Mouse (Mus musculus) liver, embryonic 16.5 days (tissue): ENCODE data around the gene Gps2. TPM values are rescaled to one million over a fixed set of nuclear protein-coding genes. Genes with fewer than 3 reads are reported as not detected.

Source experiments
- ATAC-seq: fragments of 200-750 bp; cut with Nextera tagmentation; 2 replicates; pipeline ENCODE4 v1.8.0; 2017; ENCODE audit warnings: low read depth, mild to moderate bottlenecking, moderate number of reproducible peaks, moderate library complexity
- H3K27ac ChIP-seq: fragments of 300-500 bp; sonication (generic); 2 replicates; pipeline ENCODE4 v1.5.1; 2014; ENCODE audit warnings: mild to moderate bottlenecking, low read length
- H3K27me3 ChIP-seq: fragments of 300-500 bp; sonication (generic); 2 replicates; pipeline ENCODE4 v1.6.1; 2014; ENCODE audit warnings: low read depth, low read length, mixed read lengths; ENCODE audit not compliant: control insufficient read depth, insufficient read depth
- H3K36me3 ChIP-seq: fragments of 300-500 bp; sonication (generic); 2 replicates; pipeline ENCODE4 v1.6.1; 2014; ENCODE audit warnings: mild to moderate bottlenecking; ENCODE audit not compliant: control insufficient read depth, insufficient read depth
- H3K4me1 ChIP-seq: fragments of 300-500 bp; sonication (generic); 2 replicates; pipeline ENCODE4 v1.6.1; 2014; ENCODE audit warnings: low read depth, low read length, mixed read lengths; ENCODE audit not compliant: control insufficient read depth
- H3K4me2 ChIP-seq: fragments of 300-500 bp; sonication (generic); 2 replicates; pipeline ENCODE4 v1.6.1; 2014; ENCODE audit warnings: low read depth, low read length, mixed read lengths
- H3K4me3 ChIP-seq: fragments of 300-500 bp; sonication (generic); 2 replicates; pipeline ENCODE4 v1.5.1; 2014; ENCODE audit warnings: low read depth, mild to moderate bottlenecking, low read length
- H3K9ac ChIP-seq: fragments of 300-500 bp; sonication (generic); 2 replicates; pipeline ENCODE4 v1.6.1; 2014; ENCODE audit warnings: low read depth, low read length
- H3K9me3 ChIP-seq: fragments of 300-500 bp; sonication (generic); replicated peaks from 2 replicates; pipeline ENCODE4 v1.6.1; 2016; ENCODE audit warnings: low read length; ENCODE audit not compliant: control insufficient read depth
- WGBS: fragments of 180-500 bp; shearing (Covaris S2); extraction: QIAGEN DNeasy Blood & Tissue Kit; methylation state at CpG from one replicate; pipeline ENCODE4 v1.1.7; 2014; ENCODE audit not compliant: insufficient replicate concordance; 5-methylcytosine and 5-hydroxymethylcytosine counted together
- polyA plus RNA-seq: library from polyadenylated mRNA; unstranded; fragments of >200 nt; fragmentation: Nextera tagmentation; extraction: Ambion mirVana; gene quantifications from 2 replicates; pipeline ENCODE4 v1.2.1, GENCODE M21; 2015

Gps2 gene
- polyA plus RNA-seq, 1 experiment from 2014 or later = 83.1 TPM

DNA sequence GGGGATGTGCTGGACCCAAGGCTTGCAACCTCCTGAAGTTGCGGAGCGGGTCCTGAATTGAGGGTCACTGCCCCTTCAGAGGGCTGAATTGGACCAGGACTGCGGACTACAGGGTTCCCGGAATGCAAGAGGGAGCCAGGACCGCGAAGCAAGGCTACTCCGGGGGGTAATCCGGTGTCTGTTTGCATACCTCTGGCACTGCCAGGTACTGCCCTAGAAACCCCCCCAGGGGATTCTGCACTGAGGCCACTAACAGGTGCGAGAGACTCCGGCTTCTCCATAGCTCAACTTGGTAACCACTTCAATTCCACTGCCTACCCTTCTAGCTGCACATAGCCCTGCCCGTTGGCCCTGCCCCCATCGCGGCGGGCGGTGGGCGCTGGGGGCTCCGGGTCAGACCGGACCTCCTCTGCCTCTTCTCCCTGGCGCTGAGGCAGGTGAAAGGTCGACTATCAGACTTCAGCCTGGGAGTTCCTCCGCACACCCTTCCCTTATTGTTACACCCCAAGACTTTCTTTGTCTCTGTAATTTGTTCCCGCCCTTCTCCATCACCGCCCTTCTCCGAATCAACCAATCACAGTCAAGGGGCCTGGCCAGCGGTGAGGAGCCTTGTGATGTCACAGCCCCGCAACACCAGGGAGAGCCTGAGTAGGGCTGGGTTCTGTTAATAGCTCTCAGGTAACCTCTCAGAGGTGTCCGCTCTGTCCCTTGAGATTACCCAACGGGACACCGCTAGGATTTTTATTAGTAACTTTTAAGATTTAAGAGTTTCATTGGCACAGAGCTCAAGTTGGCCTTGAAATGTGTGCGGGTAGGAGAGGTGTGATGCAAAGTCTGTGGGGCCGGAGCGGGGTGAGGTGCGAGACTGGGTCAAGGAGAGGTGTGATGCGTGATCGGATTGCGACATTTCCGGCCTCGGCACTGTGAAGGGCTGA is 12.9 kb upstream of the Gps2 start, which contains the start of the genes 2810408A11Rik and Neurl4:
Gene 2810408A11Rik, minus strand, starts transcription at position 517 of the 935 bp plus-strand sequence.
Gene Neurl4, plus strand, starts transcription at position 602 of the 935 bp plus-strand sequence.
- Histone ChIP-seq H3K4me2 (peak within 1 kb of the TSS; percentile 98), H3K27ac (peak within 1 kb of the TSS; percentile 98), H3K36me3 (peaks cover 16% of the 10 kb centered on the region), H3K9me3 (no peaks in the 10 kb centered on the region), H3K4me3 (peak within 1 kb of the TSS; percentile 88), H3K27me3 (0 out of 2 replicates have a peak, but pooled peaks cover 3% of the 10 kb centered on the region), H3K9ac (peak within 1 kb of the TSS; percentile 91), H3K4me1 (peaks cover 27% of the 10 kb centered on the region)
- under 1% methylated on average over 38 of the region's 38 CpGs for WGBS
- ATAC-seq = peak; percentile 92

DNA sequence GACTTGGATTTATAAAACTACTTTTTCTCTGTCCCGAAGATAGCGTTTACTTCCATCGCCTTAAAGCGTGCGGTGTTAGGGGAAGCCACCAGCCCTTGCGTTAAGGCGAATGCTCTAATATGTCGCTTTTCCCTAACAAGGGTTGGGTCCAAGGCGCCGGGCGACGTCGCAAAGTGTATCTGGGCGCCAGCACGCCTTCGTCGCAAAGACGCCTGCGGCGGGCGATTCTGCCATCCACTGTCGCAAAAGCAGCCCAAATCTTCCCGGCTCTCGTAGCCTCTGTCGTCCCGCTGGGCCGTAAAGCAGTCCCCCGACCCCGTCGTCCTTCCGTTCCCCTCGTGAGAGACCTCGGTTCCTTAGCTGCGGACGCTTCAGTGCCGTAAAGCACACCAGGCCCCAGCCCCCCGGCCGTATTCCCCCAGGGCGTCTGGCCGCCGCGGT is 12.3 kb upstream of the Gps2 start:
- Histone ChIP-seq H3K9ac (peak overlapping the region; percentile 91), H3K4me1 (peaks cover 25% of the 10 kb centered on the region), H3K4me2 (peak overlapping the region; percentile 98), H3K9me3 (no peaks in the 10 kb centered on the region), H3K4me3 (peak overlapping the region; percentile 88), H3K27ac (peak overlapping the region; percentile 98), H3K36me3 (peaks cover 21% of the 10 kb centered on the region), H3K27me3 (0 out of 2 replicates have a peak, but pooled peaks cover 3% of the 10 kb centered on the region)
- 0% methylated on average over 41 of the region's 42 CpGs for WGBS
- ATAC-seq = peak; percentile 65

DNA sequence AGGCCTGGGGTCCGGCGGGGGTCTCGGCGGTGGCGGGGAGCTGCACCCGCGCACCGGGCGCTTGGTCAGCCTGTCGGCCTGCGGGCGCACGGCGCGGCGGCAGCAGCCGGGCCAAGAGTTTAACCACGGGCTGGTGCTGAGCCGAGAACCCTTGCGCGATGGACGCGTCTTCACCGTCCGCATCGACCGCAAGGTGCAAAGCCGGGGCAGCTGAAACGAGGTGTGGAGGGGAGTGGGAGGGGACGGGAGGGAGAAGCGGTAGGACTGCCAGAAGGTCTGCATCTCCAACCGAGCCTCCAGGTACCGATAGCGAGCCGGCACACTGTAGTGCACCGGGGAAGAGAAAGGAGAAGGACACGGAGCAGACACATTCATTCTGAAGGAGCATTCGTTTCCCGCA is 11.7 kb upstream of the Gps2 start:
- Histone ChIP-seq H3K9me3 (no peaks in the 10 kb centered on the region), H3K27ac (peak overlapping the region; percentile 98), H3K4me3 (peak overlapping the region; percentile 88), H3K9ac (peak overlapping the region; percentile 91), H3K4me2 (peak overlapping the region; percentile 98), H3K4me1 (peaks cover 25% of the 10 kb centered on the region), H3K27me3 (0 out of 2 replicates have a peak, but pooled peaks cover 3% of the 10 kb centered on the region), H3K36me3 (peaks cover 26% of the 10 kb centered on the region)
- under 1% methylated on average over 39 of the region's 39 CpGs for WGBS
- peak; percentile 3 for ATAC-seq

DNA sequence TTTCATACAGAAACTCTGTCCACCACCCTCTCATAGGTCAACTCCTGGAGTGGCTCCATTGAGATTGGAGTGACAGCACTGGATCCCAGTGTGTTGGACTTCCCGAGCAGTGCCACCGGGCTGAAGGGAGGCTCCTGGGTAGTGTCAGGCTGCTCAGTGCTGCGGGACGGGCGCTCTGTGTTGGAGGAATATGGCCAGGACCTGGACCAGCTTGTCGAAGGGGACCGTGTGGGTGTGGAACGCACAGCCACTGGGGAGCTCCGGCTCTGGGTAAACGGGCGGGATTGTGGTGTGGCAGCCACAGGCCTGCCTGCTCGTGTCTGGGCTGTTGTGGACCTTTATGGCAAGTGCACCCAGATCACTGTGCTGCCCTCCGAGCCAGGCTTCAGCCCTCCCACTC is 10.7 kb upstream of the Gps2 start:
- peaks cover 35% of the 10 kb centered on the region for H3K36me3 ChIP-seq
- H3K4me3 ChIP-seq = peak overlapping the region; percentile 88
- peak overlapping the region; percentile 1; the same call in 1 of the 2 replicates for H3K27ac ChIP-seq
- H3K27me3 ChIP-seq = 0 out of 2 replicates have a peak, but pooled peaks cover 3% of the 10 kb centered on the region
- ATAC-seq = no peak
- peak overlapping the region; percentile 98; the same call in 1 of the 2 replicates for H3K4me2 ChIP-seq
- H3K9me3 ChIP-seq = no peaks in the 10 kb centered on the region
- H3K9ac ChIP-seq = no peak overlapping the region
- 77% methylated on average over 13 of the region's 13 CpGs for WGBS
- H3K4me1 ChIP-seq = peaks cover 25% of the 10 kb centered on the region

DNA sequence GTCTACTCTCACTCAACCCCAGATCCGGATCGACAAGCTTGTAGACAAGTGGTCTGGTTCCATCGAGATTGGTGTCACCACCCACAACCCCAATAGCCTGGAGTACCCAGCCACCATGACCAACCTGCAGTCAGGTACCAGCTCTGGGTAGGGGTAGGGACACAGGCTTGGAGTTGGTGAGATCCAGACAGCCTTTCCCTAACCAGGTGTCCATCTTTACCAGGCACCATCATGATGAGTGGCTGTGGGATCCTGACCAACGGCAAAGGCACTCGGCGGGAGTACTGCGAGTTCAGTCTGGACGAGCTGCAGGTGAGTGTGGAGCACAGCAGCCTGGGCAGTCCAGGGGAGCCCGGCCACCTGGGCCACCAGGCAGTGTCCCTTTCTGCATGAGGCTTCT is 9.4 kb upstream of the Gps2 start:
- Histone ChIP-seq H3K27me3 (0 out of 2 replicates have a peak, but pooled peaks cover 2% of the 10 kb centered on the region), H3K4me2 (no peak overlapping the region), H3K4me1 (peaks cover 25% of the 10 kb centered on the region), H3K4me3 (no peak overlapping the region), H3K9me3 (no peaks in the 10 kb centered on the region), H3K9ac (no peak overlapping the region), H3K36me3 (peaks cover 49% of the 10 kb centered on the region), H3K27ac (no peak overlapping the region)
- no peak for ATAC-seq
- 88% methylated on average over 9 of the region's 9 CpGs for WGBS

DNA sequence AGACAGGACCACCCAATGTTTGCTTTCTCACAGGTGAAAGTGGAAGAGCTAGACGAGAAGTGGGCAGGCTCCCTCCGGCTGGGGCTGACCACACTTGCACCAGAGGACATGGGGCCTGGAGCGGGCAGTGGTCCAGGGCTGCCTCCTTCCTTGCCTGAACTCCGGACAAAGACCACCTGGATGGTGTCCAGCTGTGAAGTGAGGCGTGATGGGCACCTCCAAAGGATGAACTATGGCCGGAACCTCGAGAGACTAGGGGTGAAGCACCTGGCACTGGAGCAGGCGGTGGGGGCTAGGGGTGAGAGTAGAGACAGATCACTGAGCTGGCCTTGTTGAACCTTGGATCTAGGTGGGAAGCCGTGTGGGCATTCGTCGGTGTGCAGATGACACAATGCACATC is 5.0 kb upstream of the Gps2 start:
- Histone ChIP-seq H3K4me1 (peaks cover 6% of the 10 kb centered on the region), H3K27me3 (no peaks in the 10 kb centered on the region), H3K27ac (no peak overlapping the region), H3K9ac (no peak overlapping the region), H3K4me3 (no peak overlapping the region), H3K4me2 (no peak overlapping the region), H3K36me3 (peaks cover 73% of the 10 kb centered on the region), H3K9me3 (no peaks in the 10 kb centered on the region)
- no peak for ATAC-seq
- WGBS = 85% methylated on average over 11 of the region's 11 CpGs

DNA sequence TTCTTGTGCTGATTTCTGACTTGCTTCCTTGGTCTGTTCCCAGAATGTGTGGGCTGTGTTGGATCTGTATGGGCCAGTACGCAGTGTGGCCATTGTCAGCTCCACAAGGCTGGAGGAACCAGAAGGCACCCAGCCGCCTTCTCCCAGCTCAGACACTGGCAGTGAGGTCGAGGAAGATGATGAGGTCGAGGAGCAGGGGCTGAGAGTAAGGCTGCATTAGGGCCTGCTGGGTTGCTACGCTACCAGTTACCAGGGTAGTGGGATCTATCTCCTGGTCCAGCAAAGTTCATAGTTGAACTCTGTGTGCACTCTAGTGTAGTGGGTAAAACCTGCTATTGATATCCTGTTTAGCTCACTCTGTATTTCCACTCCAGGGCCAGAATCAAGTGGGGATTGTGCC is 4.5 kb upstream of the Gps2 start:
- H3K27me3 ChIP-seq = no peaks in the 10 kb centered on the region
- no peak overlapping the region for H3K4me2 ChIP-seq
- no peak overlapping the region for H3K27ac ChIP-seq
- H3K9ac ChIP-seq = no peak overlapping the region
- peaks cover 69% of the 10 kb centered on the region for H3K36me3 ChIP-seq
- 81% methylated on average over 5 of the region's 5 CpGs for WGBS
- H3K4me1 ChIP-seq = peaks cover 6% of the 10 kb centered on the region
- no peak for ATAC-seq
- no peaks in the 10 kb centered on the region for H3K9me3 ChIP-seq
- H3K4me3 ChIP-seq = no peak overlapping the region

DNA sequence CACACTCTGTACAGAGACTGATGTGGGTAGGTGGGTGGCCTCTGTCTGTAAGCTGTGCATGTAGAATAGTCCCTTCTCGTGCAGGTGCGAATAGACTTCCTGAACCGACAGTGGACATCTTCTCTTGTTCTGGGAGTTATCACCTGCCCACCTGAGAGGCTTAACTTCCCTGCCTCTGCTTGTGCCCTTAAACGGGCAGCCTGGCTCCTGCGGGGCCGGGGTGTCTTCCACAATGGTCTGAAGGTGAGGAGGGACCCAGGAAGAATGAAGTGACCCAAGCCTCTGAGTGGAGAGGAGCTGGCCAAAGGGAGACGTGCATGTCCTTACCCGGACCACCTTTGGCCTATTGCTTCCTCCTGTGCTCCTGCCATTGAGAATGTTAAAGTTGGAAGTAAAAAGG is 3.5 kb upstream of the Gps2 start:
- WGBS = 84% methylated on average over 8 of the region's 8 CpGs
- peaks cover 66% of the 10 kb centered on the region for H3K36me3 ChIP-seq
- H3K27me3 ChIP-seq = no peaks in the 10 kb centered on the region
- H3K9me3 ChIP-seq = no peaks in the 10 kb centered on the region
- H3K4me2 ChIP-seq = no peak overlapping the region
- no peak for ATAC-seq
- no peak overlapping the region for H3K27ac ChIP-seq
- H3K4me1 ChIP-seq = peaks cover 9% of the 10 kb centered on the region
- no peak overlapping the region for H3K9ac ChIP-seq
- no peak overlapping the region for H3K4me3 ChIP-seq
